In genomic region chr10:41303639-41304444, GRCm38 (mm10) we compare ENCODE assay signal across 8 mouse cellular contexts. TPM values are rescaled to one million over a fixed set of nuclear protein-coding genes. Genes with fewer than 3 reads are reported as not detected.
DNase-seq lines count a peak whose midpoint lies in the region; ATAC-seq and TF ChIP-seq lines count a peak whose summit lies in the region.

Gene Ak9 (plus strand): TSS chr10:41303980.

- peak within 1 kb of the TSS; percentile 80 for H3K9ac ChIP-seq in hindbrain, embryonic 11.5 days (ENCODE audit: low read depth, low read length)
- peak within 1 kb of the TSS; percentile 84 for H3K9ac ChIP-seq in lung, embryonic 16.5 days (ENCODE audit: low read length)

- H3K9me3 ChIP-seq in hindbrain, embryonic 11.5 days (ENCODE audit: control insufficient read depth, low read length) = no peaks in the 10 kb centered on the region
- H3K9me3 ChIP-seq in lung, embryonic 16.5 days (ENCODE audit: control insufficient read depth, low read length) = no peaks in the 10 kb centered on the region

- no peaks in the 10 kb centered on the region for H3K27me3 ChIP-seq in hindbrain, embryonic 11.5 days (ENCODE audit: control insufficient read depth, insufficient read depth, low read length)
- H3K27me3 ChIP-seq in lung, embryonic 16.5 days (ENCODE audit: control insufficient read depth, insufficient read depth, low read depth, low read length) = no peaks in the 10 kb centered on the region
- no peaks in the 10 kb centered on the region for H3K27me3 ChIP-seq in thymus, adult 2 months (ENCODE audit: control insufficient read depth, insufficient read depth, low read length)

- H3K4me2 ChIP-seq in hindbrain, embryonic 11.5 days (replicated peaks; ENCODE audit: low read depth, low read length) = peak within 1 kb of the TSS; percentile 74
- peak within 1 kb of the TSS; percentile 77 for H3K4me2 ChIP-seq in lung, embryonic 16.5 days (ENCODE audit: low read depth, low read length)

- peak within 1 kb of the TSS; percentile 85 for H3K4me3 ChIP-seq in hindbrain, embryonic 11.5 days (ENCODE audit: low read depth, low read length)
- H3K4me3 ChIP-seq in lung, embryonic 16.5 days (ENCODE audit: low read length) = peak within 1 kb of the TSS; percentile 93
- peak within 1 kb of the TSS; percentile 60 for H3K4me3 ChIP-seq in thymus, adult 2 months (ENCODE audit: control insufficient read depth, insufficient read depth, low read length)

- TF ChIP-seq POLR2A in thymus, adult 2 months (IDR thresholded peaks at IDR 0.05; ENCODE audit: control insufficient read depth, extremely low read depth, insufficient read depth, low read length, poor library complexity) = no peak

- under 1% methylated on average over 25 of the region's 25 CpGs for WGBS in hindbrain, embryonic 11.5 days
- under 1% methylated on average over 25 of the region's 25 CpGs for WGBS in lung, embryonic 16.5 days
- WGBS in thymus, adult 2 months = under 1% methylated on average over 25 of the region's 25 CpGs

- no peaks in the 10 kb centered on the region for H3K36me3 ChIP-seq in hindbrain, embryonic 11.5 days (ENCODE audit: control insufficient read depth, insufficient read depth, low read length)
- no peaks in the 10 kb centered on the region for H3K36me3 ChIP-seq in lung, embryonic 16.5 days (ENCODE audit: control insufficient read depth, insufficient read depth, low read length)
- no peaks in the 10 kb centered on the region for H3K36me3 ChIP-seq in thymus, adult 2 months (ENCODE audit: control insufficient read depth, insufficient read depth, low read length)

- TF ChIP-seq CTCF in thymus, adult 2 months (IDR thresholded peaks at IDR 0.05; ENCODE audit: borderline replicate concordance, control insufficient read depth, extremely low read depth, insufficient read depth, low read length, poor library complexity) = no peak

- 0 out of 2 replicates have a peak within 1 kb of the TSS, but pooled peaks have one; percentile 49 for H3K27ac ChIP-seq in hindbrain, embryonic 11.5 days (ENCODE audit: low read depth, low read length)
- peak within 1 kb of the TSS; percentile 46 for H3K27ac ChIP-seq in lung, embryonic 16.5 days (ENCODE audit: low read length)
- H3K27ac ChIP-seq in thymus, adult 2 months (ENCODE audit: control insufficient read depth, insufficient read depth, low read length) = peak within 1 kb of the TSS; percentile 59

- no peaks in the 10 kb centered on the region for H3K4me1 ChIP-seq in hindbrain, embryonic 11.5 days (replicated peaks; ENCODE audit: control insufficient read depth, insufficient read depth, low read length)
- H3K4me1 ChIP-seq in lung, embryonic 16.5 days (replicated peaks; ENCODE audit: control insufficient read depth, insufficient read depth, low read length) = peaks cover 7% of the 10 kb centered on the region; the same call in 1 of the 2 replicates
- no peaks in the 10 kb centered on the region for H3K4me1 ChIP-seq in thymus, adult 2 months (replicated peaks; ENCODE audit: control insufficient read depth, insufficient read depth, low read length)

- peak; percentile 89 for DNase-seq in Muller cell, postnatal 12 days (ENCODE audit: inconsistent ontology term)
- DNase-seq in cerebellum, adult 9-11 months = peak; percentile 87
- DNase-seq in frontal cortex, adult 2 months (ENCODE audit: extremely low spot score in 1 of 2, low spot score in 1 of 2) = peak; percentile 85 to 89
- DNase-seq in hindbrain, embryonic 11.5 days (ENCODE audit: low spot score) = peak; percentile 87
- DNase-seq in layer of hippocampus, adult 9-11 months = peak; percentile 89
- DNase-seq in ovary, adult 18-20 months (ENCODE audit: low spot score) = peak; percentile 78
- DNase-seq in thymus, adult 2 months = peak; percentile 88

- peak; percentile 86 for ATAC-seq in hindbrain, embryonic 11.5 days (ENCODE audit: low FRiP score)
- peak; percentile 88 for ATAC-seq in lung, embryonic 16.5 days (ENCODE audit: low read depth)

RNA-seq across cellular contexts. Expression of gene Ak9, which starts in this region (rescaled TPM):
- polyA plus RNA-seq in frontal cortex, adult 2 months (2012; rRNA removed) = 0.04 and 0.06 TPM in 2 replicates
- polyA plus RNA-seq in hindbrain, embryonic 11.5 days (2014; fragmentation: Nextera tagmentation; extraction: Ambion mirVana) = 0.25 and 0.46 TPM in 2 replicates
- 0.51 and 0.74 TPM in 2 replicates for polyA plus RNA-seq in lung, embryonic 16.5 days (2015; fragmentation: Nextera tagmentation; extraction: Ambion mirVana)
- 0.04 TPM in 1 of 2 replicates, not detected in the other for polyA plus RNA-seq in thymus, adult 2 months (2012; rRNA removed)

Comparison
In these comparisons a context has a peak if more than half of its experiments do, and no peak if none do; other contexts are left out.
1. Peak in every context shown above with its lines: DNase-seq, ATAC-seq, H3K4me3 ChIP-seq and H3K27ac ChIP-seq.
2. Peak in DNase-seq in frontal cortex, adult 2 months; RNA of the gene not detected or under 1 TPM.
3. Peak in DNase-seq, ATAC-seq, H3K4me3 ChIP-seq, H3K27ac ChIP-seq, H3K9ac ChIP-seq and H3K4me2 ChIP-seq in hindbrain, embryonic 11.5 days; RNA of the gene not detected or under 1 TPM.
4. Peak in ATAC-seq, H3K4me3 ChIP-seq, H3K27ac ChIP-seq, H3K9ac ChIP-seq and H3K4me2 ChIP-seq in lung, embryonic 16.5 days; RNA of the gene not detected or under 1 TPM.
5. Peak in DNase-seq, H3K4me3 ChIP-seq and H3K27ac ChIP-seq in thymus, adult 2 months; RNA of the gene not detected or under 1 TPM.